Mouse (Mus musculus): ENCODE data around the gene 2900026A02Rik. TPM values are rescaled to one million over a fixed set of nuclear protein-coding genes. Genes with fewer than 3 reads are reported as not detected.

The 2900026A02Rik gene
- polyA plus RNA-seq, 1 experiment: 16.6 TPM

- Histone ChIP-seq H3ac (ENCODE audit: control insufficient read depth, insufficient read length) (no peak overlapping the region), H3K36me3 (ENCODE audit: control insufficient read depth, insufficient read depth) (no peaks in the 10 kb centered on the region), H3K4me3 (no peak overlapping the region), H3K27me3 (ENCODE audit: control insufficient read depth, insufficient read depth, insufficient read length) (no peaks in the 10 kb centered on the region), H3K4me2 (ENCODE audit: low read depth) (peak overlapping the region; percentile 34), H3K79me2 (ENCODE audit: control insufficient read depth, insufficient read depth) (no peaks in the 10 kb centered on the region)
- peak in 2 of 3 experiments; percentile 43 to 49 for TF ChIP-seq MYOG (IDR thresholded peaks at IDR 0.05; ENCODE audit: control insufficient read depth in 1 of 3, insufficient read depth in 1 of 3, insufficient read length in 2 of 3, low read depth in 2 of 3)
- TF ChIP-seq MYOD1 (IDR thresholded peaks at IDR 0.05; ENCODE audit: control insufficient read depth in 1 of 3, insufficient read length in 2 of 3, low read depth in 2 of 3): peak in 1 of 3 experiments; percentile 79
- TF ChIP-seq USF1 (IDR thresholded peaks at IDR 0.05; ENCODE audit: low read depth): no peak
- TF ChIP-seq POLR2AphosphoS2 (IDR thresholded peaks at IDR 0.05; ENCODE audit: insufficient read length, low read depth): no peak
- no peak for TF ChIP-seq TCF3 (IDR thresholded peaks at IDR 0.05; ENCODE audit: insufficient read length, low read depth)
- peak; percentile 70 for TF ChIP-seq TCF12 (IDR thresholded peaks at IDR 0.05; ENCODE audit: insufficient read depth, poor library complexity, severe bottlenecking)
- TF ChIP-seq REST (IDR thresholded peaks at IDR 0.05; ENCODE audit: insufficient read depth, insufficient read length): no peak
- TF ChIP-seq POLR2A (IDR thresholded peaks at IDR 0.05; ENCODE audit: insufficient read length, low read depth): no peak
- no peak for TF ChIP-seq CEBPB (IDR thresholded peaks at IDR 0.05; ENCODE audit: insufficient read depth, poor library complexity, severe bottlenecking)
- no peak for TF ChIP-seq E2F4 (IDR thresholded peaks at IDR 0.05; ENCODE audit: insufficient read depth)
- no peak for TF ChIP-seq MAX (IDR thresholded peaks at IDR 0.05; ENCODE audit: low read depth)
- no peak for TF ChIP-seq SRF (IDR thresholded peaks at IDR 0.05; ENCODE audit: control insufficient read depth, insufficient read length, low read depth)
Observed at GRCm38 (mm10) chr5:113249263-113249930, 28.4 kb upstream of the 2900026A02Rik start.

GRCm38 (mm10) chr5:113230196-113230595, 9.2 kb upstream of the 2900026A02Rik start:
- Histone ChIP-seq H3K4me2 (ENCODE audit: low read depth) (no peak overlapping the region), H3ac (ENCODE audit: control insufficient read depth, insufficient read length) (no peak overlapping the region), H3K79me2 (ENCODE audit: control insufficient read depth, insufficient read depth) (no peaks in the 10 kb centered on the region), H3K4me3 (no peak overlapping the region), H3K36me3 (ENCODE audit: control insufficient read depth, insufficient read depth) (no peaks in the 10 kb centered on the region), H3K27me3 (ENCODE audit: control insufficient read depth, insufficient read depth, insufficient read length) (peaks cover 3% of the 10 kb centered on the region)
- TF ChIP-seq TCF3 (IDR thresholded peaks at IDR 0.05; ENCODE audit: insufficient read length, low read depth) (no peak), SRF (IDR thresholded peaks at IDR 0.05; ENCODE audit: control insufficient read depth, insufficient read length, low read depth) (no peak), POLR2AphosphoS2 (IDR thresholded peaks at IDR 0.05; ENCODE audit: insufficient read length, low read depth) (no peak), E2F4 (IDR thresholded peaks at IDR 0.05; ENCODE audit: insufficient read depth) (no peak), MAX (IDR thresholded peaks at IDR 0.05; ENCODE audit: low read depth) (no peak), REST (IDR thresholded peaks at IDR 0.05; ENCODE audit: insufficient read depth, insufficient read length) (no peak), TCF12 (IDR thresholded peaks at IDR 0.05; ENCODE audit: insufficient read depth, poor library complexity, severe bottlenecking) (no peak), USF1 (IDR thresholded peaks at IDR 0.05; ENCODE audit: low read depth) (no peak), CEBPB (IDR thresholded peaks at IDR 0.05; ENCODE audit: insufficient read depth, poor library complexity, severe bottlenecking) (no peak), MYOD1 (IDR thresholded peaks at IDR 0.05; ENCODE audit: control insufficient read depth in 1 of 3, insufficient read length in 2 of 3, low read depth in 2 of 3) (no peak), MYOG (IDR thresholded peaks at IDR 0.05; ENCODE audit: control insufficient read depth in 1 of 3, insufficient read depth in 1 of 3, insufficient read length in 2 of 3, low read depth in 2 of 3) (no peak), POLR2A (IDR thresholded peaks at IDR 0.05; ENCODE audit: insufficient read length, low read depth) (no peak)

GRCm38 (mm10) chr5:113226632-113227102, 5.6 kb upstream of the 2900026A02Rik start, which contains the start of gene Tmem211:
TSS of gene Tmem211 (plus strand) at chr5:113226909.
- peak within 1 kb of the TSS; percentile 69 for H3K4me2 ChIP-seq (ENCODE audit: low read depth)
- no peak within 1 kb of the TSS for H3K4me3 ChIP-seq

GRCm38 (mm10) chr5:113225686-113226435, 4.8 kb upstream of the 2900026A02Rik start:
- Histone ChIP-seq H3K27me3 (ENCODE audit: control insufficient read depth, insufficient read depth, insufficient read length) (peaks cover 3% of the 10 kb centered on the region), H3K79me2 (ENCODE audit: control insufficient read depth, insufficient read depth) (no peaks in the 10 kb centered on the region), H3ac (ENCODE audit: control insufficient read depth, insufficient read length) (no peak overlapping the region), H3K4me3 (no peak overlapping the region), H3K4me2 (ENCODE audit: low read depth) (peak overlapping the region; percentile 69), H3K36me3 (ENCODE audit: control insufficient read depth, insufficient read depth) (no peaks in the 10 kb centered on the region)
- no peak for TF ChIP-seq CEBPB (IDR thresholded peaks at IDR 0.05; ENCODE audit: insufficient read depth, poor library complexity, severe bottlenecking)
- no peak for TF ChIP-seq TCF12 (IDR thresholded peaks at IDR 0.05; ENCODE audit: insufficient read depth, poor library complexity, severe bottlenecking)
- no peak for TF ChIP-seq E2F4 (IDR thresholded peaks at IDR 0.05; ENCODE audit: insufficient read depth)
- TF ChIP-seq POLR2A (IDR thresholded peaks at IDR 0.05; ENCODE audit: insufficient read length, low read depth): no peak
- TF ChIP-seq MYOG (IDR thresholded peaks at IDR 0.05; ENCODE audit: control insufficient read depth in 1 of 3, insufficient read depth in 1 of 3, insufficient read length in 2 of 3, low read depth in 2 of 3): no peak
- TF ChIP-seq TCF3 (IDR thresholded peaks at IDR 0.05; ENCODE audit: insufficient read length, low read depth): no peak
- TF ChIP-seq SRF (IDR thresholded peaks at IDR 0.05; ENCODE audit: control insufficient read depth, insufficient read length, low read depth): no peak
- no peak for TF ChIP-seq POLR2AphosphoS2 (IDR thresholded peaks at IDR 0.05; ENCODE audit: insufficient read length, low read depth)
- no peak for TF ChIP-seq USF1 (IDR thresholded peaks at IDR 0.05; ENCODE audit: low read depth)
- TF ChIP-seq REST (IDR thresholded peaks at IDR 0.05; ENCODE audit: insufficient read depth, insufficient read length): no peak
- no peak for TF ChIP-seq MAX (IDR thresholded peaks at IDR 0.05; ENCODE audit: low read depth)
- no peak for TF ChIP-seq MYOD1 (IDR thresholded peaks at IDR 0.05; ENCODE audit: control insufficient read depth in 1 of 3, insufficient read length in 2 of 3, low read depth in 2 of 3)

More at GRCm38 (mm10) chr5:113226632-113227102, 5.6 kb upstream of the 2900026A02Rik start, which contains the start of gene Tmem211:
- Histone ChIP-seq H3ac (ENCODE audit: control insufficient read depth, insufficient read length) (no peak within 1 kb of the TSS), H3K27me3 (ENCODE audit: control insufficient read depth, insufficient read depth, insufficient read length) (peaks cover 3% of the 10 kb centered on the region), H3K36me3 (ENCODE audit: control insufficient read depth, insufficient read depth) (no peaks in the 10 kb centered on the region), H3K79me2 (ENCODE audit: control insufficient read depth, insufficient read depth) (no peaks in the 10 kb centered on the region)
- TF ChIP-seq TCF3 (IDR thresholded peaks at IDR 0.05; ENCODE audit: insufficient read length, low read depth) (no peak), USF1 (IDR thresholded peaks at IDR 0.05; ENCODE audit: low read depth) (peak; percentile 80), SRF (IDR thresholded peaks at IDR 0.05; ENCODE audit: control insufficient read depth, insufficient read length, low read depth) (no peak), CEBPB (IDR thresholded peaks at IDR 0.05; ENCODE audit: insufficient read depth, poor library complexity, severe bottlenecking) (no peak), MYOD1 (IDR thresholded peaks at IDR 0.05; ENCODE audit: control insufficient read depth in 1 of 3, insufficient read length in 2 of 3, low read depth in 2 of 3) (no peak), TCF12 (IDR thresholded peaks at IDR 0.05; ENCODE audit: insufficient read depth, poor library complexity, severe bottlenecking) (no peak)

Data from myocyte (in vitro differentiated cells).